ENCODE assay signal across 8 mouse cellular contexts in genomic region chr5:115490638-115491000, GRCm38 (mm10). TPM values are rescaled to one million over a fixed set of nuclear protein-coding genes. Genes with fewer than 3 reads are reported as not detected.
DNase-seq lines count a peak whose midpoint lies in the region; ATAC-seq and TF ChIP-seq lines count a peak whose summit lies in the region.

No protein-coding gene starts in this region.

- H3K27me3 ChIP-seq in hindbrain, embryonic 11.5 days (ENCODE audit: control insufficient read depth, insufficient read depth, low read length): no peaks in the 10 kb centered on the region
- no peaks in the 10 kb centered on the region for H3K27me3 ChIP-seq in hindbrain, embryonic 10.5 days (ENCODE audit: insufficient read depth, poor library complexity, severe bottlenecking)
- H3K27me3 ChIP-seq in hindbrain, postnatal 0 days (ENCODE audit: insufficient read depth, low read length): no peaks in the 10 kb centered on the region
- H3K27me3 ChIP-seq in midbrain, embryonic 15.5 days (replicated peaks): no peaks in the 10 kb centered on the region

- no peaks in the 10 kb centered on the region for H3K9me3 ChIP-seq in hindbrain, embryonic 11.5 days (ENCODE audit: control insufficient read depth, low read length)
- no peaks in the 10 kb centered on the region for H3K9me3 ChIP-seq in hindbrain, embryonic 10.5 days
- H3K9me3 ChIP-seq in hindbrain, postnatal 0 days (ENCODE audit: low read length): no peaks in the 10 kb centered on the region
- no peaks in the 10 kb centered on the region for H3K9me3 ChIP-seq in midbrain, embryonic 15.5 days

- TF ChIP-seq CTCF in bone marrow macrophage, adult 2 months (IDR thresholded peaks at IDR 0.05; ENCODE audit: low read depth, low read length): no peak
- no peak for TF ChIP-seq CTCF in hindbrain, postnatal 0 days (IDR thresholded peaks at IDR 0.05; ENCODE audit: low read depth)

- no peak overlapping the region for H3K4me3 ChIP-seq in hindbrain, embryonic 11.5 days (ENCODE audit: low read depth, low read length)
- H3K4me3 ChIP-seq in hindbrain, embryonic 10.5 days: no peak overlapping the region
- H3K4me3 ChIP-seq in bone marrow macrophage, adult 2 months (ENCODE audit: insufficient read depth, low read length): peak overlapping the region; percentile 12; the same call in 1 of the 2 replicates
- H3K4me3 ChIP-seq in hindbrain, postnatal 0 days (ENCODE audit: low read length): no peak overlapping the region; the same call in 1 of the 2 replicates
- H3K4me3 ChIP-seq in midbrain, embryonic 15.5 days: peak overlapping the region; percentile 47; the same call in 1 of the 2 replicates

- no peak for ATAC-seq in hindbrain, embryonic 11.5 days (ENCODE audit: low FRiP score)
- ATAC-seq in hindbrain, postnatal 0 days: no peak
- no peak for ATAC-seq in midbrain, embryonic 15.5 days (replicated peaks)

- H3K4me2 ChIP-seq in hindbrain, embryonic 11.5 days (replicated peaks; ENCODE audit: low read depth, low read length): no peak overlapping the region
- H3K4me2 ChIP-seq in hindbrain, postnatal 0 days (ENCODE audit: low read depth, low read length): peak overlapping the region; percentile 53
- H3K4me2 ChIP-seq in midbrain, embryonic 15.5 days: peak overlapping the region; percentile 87

- H3K4me1 ChIP-seq in hindbrain, embryonic 11.5 days (replicated peaks; ENCODE audit: control insufficient read depth, insufficient read depth, low read length): peaks cover 6% of the 10 kb centered on the region; the same call in 1 of the 2 replicates
- H3K4me1 ChIP-seq in hindbrain, embryonic 10.5 days (replicated peaks): peaks cover 38% of the 10 kb centered on the region
- H3K4me1 ChIP-seq in bone marrow macrophage, adult 2 months (ENCODE audit: control insufficient read depth, insufficient read depth, low read length): peaks cover 16% of the 10 kb centered on the region
- peaks cover 7% of the 10 kb centered on the region; the same call in 1 of the 2 replicates for H3K4me1 ChIP-seq in hindbrain, postnatal 0 days (ENCODE audit: insufficient read depth, low read length)
- H3K4me1 ChIP-seq in midbrain, embryonic 15.5 days: peaks cover 26% of the 10 kb centered on the region

- DNase-seq in hindbrain, embryonic 11.5 days (ENCODE audit: low spot score): no peak
- DNase-seq in hindbrain, embryonic 10.5 days (ENCODE audit: low spot score): no peak
- DNase-seq in hindbrain, postnatal 0 days (ENCODE audit: low spot score): no peak
- no peak for DNase-seq in adipocyte (ENCODE audit: low spot score)
- no peak for DNase-seq in gastrocnemius, postnatal 4 days (ENCODE audit: low spot score in 2 of 2)
- DNase-seq in gastrocnemius, postnatal 25 days: no peak

- H3K36me3 ChIP-seq in hindbrain, embryonic 11.5 days (ENCODE audit: control insufficient read depth, insufficient read depth, low read length): no peaks in the 10 kb centered on the region
- no peaks in the 10 kb centered on the region for H3K36me3 ChIP-seq in hindbrain, embryonic 10.5 days
- H3K36me3 ChIP-seq in hindbrain, postnatal 0 days (ENCODE audit: insufficient read depth, low read length): no peaks in the 10 kb centered on the region
- H3K36me3 ChIP-seq in midbrain, embryonic 15.5 days (replicated peaks): no peaks in the 10 kb centered on the region

- H3K9ac ChIP-seq in hindbrain, embryonic 11.5 days (ENCODE audit: low read depth, low read length): no peak overlapping the region
- H3K9ac ChIP-seq in hindbrain, postnatal 0 days (replicated peaks; ENCODE audit: low read length): no peak overlapping the region
- H3K9ac ChIP-seq in midbrain, embryonic 15.5 days: no peak overlapping the region

- 0 out of 2 replicates have a peak overlapping the region, but pooled peaks have one; percentile 18 for H3K27ac ChIP-seq in hindbrain, embryonic 11.5 days (ENCODE audit: low read depth, low read length)
- no peak overlapping the region for H3K27ac ChIP-seq in hindbrain, embryonic 10.5 days
- no peak overlapping the region for H3K27ac ChIP-seq in bone marrow macrophage, adult 2 months (ENCODE audit: insufficient read depth, low read depth, low read length)
- no peak overlapping the region for H3K27ac ChIP-seq in hindbrain, postnatal 0 days
- peak overlapping the region; percentile 100 for H3K27ac ChIP-seq in midbrain, embryonic 15.5 days

- TF ChIP-seq POLR2A in bone marrow macrophage, adult 2 months (IDR thresholded peaks at IDR 0.05; ENCODE audit: borderline replicate concordance, low read depth, low read length): no peak; the same call in 1 of the 2 replicates

- WGBS in hindbrain, embryonic 11.5 days: 11% methylated on average over 8 of the region's 8 CpGs
- 19% methylated on average over 8 of the region's 8 CpGs for WGBS in hindbrain, embryonic 10.5 days
- WGBS in hindbrain, postnatal 0 days: 10% methylated on average over 8 of the region's 8 CpGs
- 11% methylated on average over 8 of the region's 8 CpGs for WGBS in midbrain, embryonic 15.5 days

RNA-seq across cellular contexts. Expression of gene Sirt4, which starts 6.1 kb away (rescaled TPM):
- 21.3 and 23.1 TPM in 2 replicates for polyA plus RNA-seq in hindbrain, embryonic 11.5 days (2014; fragmentation: Nextera tagmentation; extraction: Ambion mirVana)
- polyA plus RNA-seq in hindbrain, embryonic 10.5 days (2016; fragmentation: Nextera tagmentation; extraction: Ambion mirVana): 17.2 and 17.3 TPM in 2 replicates
- polyA plus RNA-seq in bone marrow macrophage, adult 2 months (2012; ENCODE audit: insufficient read depth, insufficient read length, missing spikeins): 15.6 and 17.8 TPM in 2 replicates
- total RNA-seq in hindbrain, postnatal 0 days (2014; rRNA removed): 25.8 and 33.7 TPM in 2 replicates
- 20.2 and 21.8 TPM in 2 replicates for polyA plus RNA-seq in hindbrain, postnatal 0 days (2015; fragmentation: Nextera tagmentation; extraction: Ambion mirVana)
- 31.6 and 32.6 TPM in 2 replicates for polyA plus RNA-seq in midbrain, embryonic 15.5 days (2015; fragmentation: Nextera tagmentation; extraction: Ambion mirVana)
- total RNA-seq in gastrocnemius, postnatal 4 days (2021): 10 to 100 TPM; 13.4 to 16.8 TPM
- total RNA-seq in gastrocnemius, postnatal 25 days (2021): 10 to 100 TPM; 13.8 to 14.1 TPM

RNA-seq across cellular contexts. Expression of gene Pxn, which starts 15.9 kb away (rescaled TPM):
- 9.0 and 10.1 TPM in 2 replicates for polyA plus RNA-seq in hindbrain, embryonic 11.5 days (2014; fragmentation: Nextera tagmentation; extraction: Ambion mirVana)
- 32.6 and 42.6 TPM in 2 replicates for polyA plus RNA-seq in hindbrain, embryonic 10.5 days (2016; fragmentation: Nextera tagmentation; extraction: Ambion mirVana)
- polyA plus RNA-seq in bone marrow macrophage, adult 2 months (2012; ENCODE audit: insufficient read depth, insufficient read length, missing spikeins): 109 and 121 TPM in 2 replicates
- 40.6 and 41.0 TPM in 2 replicates for total RNA-seq in hindbrain, postnatal 0 days (2014; rRNA removed)
- 16.8 and 18.0 TPM in 2 replicates for polyA plus RNA-seq in hindbrain, postnatal 0 days (2015; fragmentation: Nextera tagmentation; extraction: Ambion mirVana)
- polyA plus RNA-seq in midbrain, embryonic 15.5 days (2015; fragmentation: Nextera tagmentation; extraction: Ambion mirVana): 20.4 and 20.9 TPM in 2 replicates
- total RNA-seq in gastrocnemius, postnatal 4 days (2021): 100 to 1,000 TPM; 170 to 175 TPM
- 10 to 100 TPM; 70.0 to 78.1 TPM for total RNA-seq in gastrocnemius, postnatal 25 days (2021)

RNA-seq across cellular contexts. Expression of gene Pla2g1b, which starts 24.6 kb away (rescaled TPM):
- polyA plus RNA-seq in hindbrain, embryonic 11.5 days (2014; fragmentation: Nextera tagmentation; extraction: Ambion mirVana): 0.56 and 1.1 TPM in 2 replicates
- 0.51 TPM in 1 of 2 replicates, not detected in the other for polyA plus RNA-seq in hindbrain, embryonic 10.5 days (2016; fragmentation: Nextera tagmentation; extraction: Ambion mirVana)
- not detected in 2 replicates for polyA plus RNA-seq in bone marrow macrophage, adult 2 months (2012; ENCODE audit: insufficient read depth, insufficient read length, missing spikeins)
- not detected in 2 replicates for total RNA-seq in hindbrain, postnatal 0 days (2014; rRNA removed)
- polyA plus RNA-seq in hindbrain, postnatal 0 days (2015; fragmentation: Nextera tagmentation; extraction: Ambion mirVana): not detected in 2 replicates
- not detected in 2 replicates for polyA plus RNA-seq in midbrain, embryonic 15.5 days (2015; fragmentation: Nextera tagmentation; extraction: Ambion mirVana)
- not detected for total RNA-seq in gastrocnemius, postnatal 4 days (2021)
- not detected for total RNA-seq in gastrocnemius, postnatal 25 days (2021)

Comparison
In these comparisons a context has a peak if more than half of its experiments do, and no peak if none do; other contexts are left out.
1. H3K27ac ChIP-seq: peak in hindbrain, embryonic 11.5 days (single experiment) and midbrain, embryonic 15.5 days (single experiment); none in hindbrain, embryonic 10.5 days (single experiment), bone marrow macrophage, adult 2 months (single experiment) and hindbrain, postnatal 0 days (single experiment).
2. H3K4me3 ChIP-seq: peak in bone marrow macrophage, adult 2 months (single experiment) and midbrain, embryonic 15.5 days (single experiment); none in hindbrain, embryonic 11.5 days (single experiment), hindbrain, embryonic 10.5 days (single experiment) and hindbrain, postnatal 0 days (single experiment).